Mouse (Mus musculus): Measurements from ENCODE around the gene Arhgap35. TPM values are rescaled to one million over a fixed set of nuclear protein-coding genes. Genes with fewer than 3 reads are reported as not detected.
A peak's percentile ranks its signal among the peaks of the same experiment; 100 is the strongest.

The Arhgap35 gene
- polyA plus RNA-seq, 1 experiment from 2014 or later, result 30.5 TPM

- no peak overlapping the region for H3K4me2 ChIP-seq
- 35% methylated on average over 9 of the region's 9 CpGs for WGBS
- no peaks in the 10 kb centered on the region for H3K9me3 ChIP-seq (ENCODE audit: low read depth, low read length)
- H3K9ac ChIP-seq, result no peak overlapping the region
- no peaks in the 10 kb centered on the region for H3K4me1 ChIP-seq (ENCODE audit: insufficient read depth)
- peak; percentile 35 for TF ChIP-seq CTCF (IDR thresholded peaks at IDR 0.05; ENCODE audit: low read depth)
- no peaks in the 10 kb centered on the region for H3K36me3 ChIP-seq (ENCODE audit: insufficient read depth)
- H3K27me3 ChIP-seq (ENCODE audit: insufficient read depth, low read length), result peaks cover 52% of the 10 kb centered on the region
- DNase-seq, result peak; percentile 67
- no peak overlapping the region for H3K27ac ChIP-seq (ENCODE audit: low read depth)
- no peak overlapping the region for H3K4me3 ChIP-seq (ENCODE audit: low read depth, low read length)
- ATAC-seq (ENCODE audit: insufficient read depth), result no peak
Observed at GRCm38 (mm10) chr7:16471549-16471948, 143.2 kb downstream of the Arhgap35 start.

DNA sequence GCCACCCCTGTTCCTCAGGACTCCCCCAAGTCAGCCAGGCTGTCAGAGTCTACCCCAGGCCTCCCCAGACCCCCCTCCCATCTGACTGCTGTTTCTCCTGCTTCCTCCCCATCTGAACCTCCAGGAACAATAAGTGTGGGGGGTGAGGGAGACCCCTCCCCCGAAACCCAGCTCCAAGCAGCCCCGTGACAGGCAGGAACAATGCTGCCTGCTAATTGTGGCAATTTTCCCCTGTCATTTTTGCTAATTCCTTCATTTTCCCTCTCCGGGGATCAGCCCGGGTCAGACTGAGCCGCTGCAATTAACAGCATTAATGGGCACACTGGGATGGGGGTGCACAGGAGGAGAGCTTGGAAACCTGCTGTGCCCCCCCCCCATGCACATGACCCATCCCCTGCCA is 146.7 kb downstream of the Arhgap35 start:
- Histone ChIP-seq H3K4me3 (ENCODE audit: low read depth, low read length) (no peak overlapping the region), H3K27me3 (ENCODE audit: insufficient read depth, low read length) (peaks cover 18% of the 10 kb centered on the region), H3K36me3 (ENCODE audit: insufficient read depth) (no peaks in the 10 kb centered on the region), H3K9ac (no peak overlapping the region), H3K9me3 (ENCODE audit: low read depth, low read length) (no peaks in the 10 kb centered on the region), H3K4me1 (ENCODE audit: insufficient read depth) (no peaks in the 10 kb centered on the region), H3K27ac (ENCODE audit: low read depth) (no peak overlapping the region), H3K4me2 (no peak overlapping the region)
- TF ChIP-seq CTCF (IDR thresholded peaks at IDR 0.05; ENCODE audit: low read depth), result no peak
- DNase-seq, result no peak
- 37% methylated on average over 5 of the region's 5 CpGs for WGBS
- ATAC-seq (ENCODE audit: insufficient read depth), result no peak

- ATAC-seq (ENCODE audit: insufficient read depth) (no peak), DNase-seq (peak; percentile 58)
- no peak overlapping the region for H3K9ac ChIP-seq
- H3K27me3 ChIP-seq (ENCODE audit: insufficient read depth, low read length), result peaks cover 6% of the 10 kb centered on the region
- no peaks in the 10 kb centered on the region for H3K36me3 ChIP-seq (ENCODE audit: insufficient read depth)
- no peak overlapping the region for H3K4me3 ChIP-seq (ENCODE audit: low read depth, low read length)
- no peaks in the 10 kb centered on the region for H3K4me1 ChIP-seq (ENCODE audit: insufficient read depth)
- WGBS, result 71% methylated on average over 4 of the region's 4 CpGs
- H3K27ac ChIP-seq (ENCODE audit: low read depth), result no peak overlapping the region
- TF ChIP-seq CTCF (IDR thresholded peaks at IDR 0.05; ENCODE audit: low read depth), result peak; percentile 54
- H3K9me3 ChIP-seq (ENCODE audit: low read depth, low read length), result no peaks in the 10 kb centered on the region
- H3K4me2 ChIP-seq, result no peak overlapping the region
Observed at GRCm38 (mm10) chr7:16466565-16466964, 148.2 kb downstream of the Arhgap35 start.

- no peaks in the 10 kb centered on the region for H3K36me3 ChIP-seq (ENCODE audit: insufficient read depth)
- no peak for TF ChIP-seq CTCF (IDR thresholded peaks at IDR 0.05; ENCODE audit: low read depth)
- no peak overlapping the region for H3K4me3 ChIP-seq (ENCODE audit: low read depth, low read length)
- ATAC-seq (ENCODE audit: insufficient read depth) (no peak), DNase-seq (no peak)
- no peaks in the 10 kb centered on the region for H3K9me3 ChIP-seq (ENCODE audit: low read depth, low read length)
- no peaks in the 10 kb centered on the region for H3K4me1 ChIP-seq (ENCODE audit: insufficient read depth)
- no peak overlapping the region for H3K27ac ChIP-seq (ENCODE audit: low read depth)
- H3K9ac ChIP-seq, result no peak overlapping the region
- no peak overlapping the region for H3K4me2 ChIP-seq
- H3K27me3 ChIP-seq (ENCODE audit: insufficient read depth, low read length), result 0 out of 2 replicates have a peak, but pooled peaks cover 3% of the 10 kb centered on the region
- 82% methylated on average over 5 of the region's 5 CpGs for WGBS
Observed at GRCm38 (mm10) chr7:16465568-16465967, 149.2 kb downstream of the Arhgap35 start.

- peak; percentile 83 for DNase-seq
- TF ChIP-seq CTCF (IDR thresholded peaks at IDR 0.05; ENCODE audit: low read depth), result peak; percentile 94
- Histone ChIP-seq H3K9ac (no peak overlapping the region), H3K27me3 (ENCODE audit: insufficient read depth, low read length) (0 out of 2 replicates have a peak, but pooled peaks cover 3% of the 10 kb centered on the region), H3K4me2 (no peak overlapping the region), H3K27ac (ENCODE audit: low read depth) (no peak overlapping the region), H3K9me3 (ENCODE audit: low read depth, low read length) (no peaks in the 10 kb centered on the region), H3K4me1 (ENCODE audit: insufficient read depth) (no peaks in the 10 kb centered on the region), H3K4me3 (ENCODE audit: low read depth, low read length) (no peak overlapping the region), H3K36me3 (ENCODE audit: insufficient read depth) (no peaks in the 10 kb centered on the region)
- peak; percentile 45 for ATAC-seq (ENCODE audit: insufficient read depth)
- WGBS, result 8% methylated on average over 8 of the region's 8 CpGs
Observed at GRCm38 (mm10) chr7:16465160-16465559, 149.6 kb downstream of the Arhgap35 start.

GRCm38 (mm10) chr7:16463214-16463613 is 151.6 kb downstream of the Arhgap35 start:
- Histone ChIP-seq H3K4me2 (no peak overlapping the region), H3K4me1 (ENCODE audit: insufficient read depth) (no peaks in the 10 kb centered on the region), H3K27me3 (ENCODE audit: insufficient read depth, low read length) (0 out of 2 replicates have a peak, but pooled peaks cover 3% of the 10 kb centered on the region), H3K27ac (ENCODE audit: low read depth) (no peak overlapping the region), H3K9ac (no peak overlapping the region), H3K9me3 (ENCODE audit: low read depth, low read length) (no peaks in the 10 kb centered on the region), H3K4me3 (ENCODE audit: low read depth, low read length) (no peak overlapping the region), H3K36me3 (ENCODE audit: insufficient read depth) (no peaks in the 10 kb centered on the region)
- peak; percentile 72; the same call in 1 of the 2 replicates for ATAC-seq (ENCODE audit: insufficient read depth)
- peak; percentile 94 for DNase-seq
- TF ChIP-seq CTCF (IDR thresholded peaks at IDR 0.05; ENCODE audit: low read depth), result peak; percentile 97
- 1% methylated on average over 14 of the region's 14 CpGs for WGBS

DNA sequence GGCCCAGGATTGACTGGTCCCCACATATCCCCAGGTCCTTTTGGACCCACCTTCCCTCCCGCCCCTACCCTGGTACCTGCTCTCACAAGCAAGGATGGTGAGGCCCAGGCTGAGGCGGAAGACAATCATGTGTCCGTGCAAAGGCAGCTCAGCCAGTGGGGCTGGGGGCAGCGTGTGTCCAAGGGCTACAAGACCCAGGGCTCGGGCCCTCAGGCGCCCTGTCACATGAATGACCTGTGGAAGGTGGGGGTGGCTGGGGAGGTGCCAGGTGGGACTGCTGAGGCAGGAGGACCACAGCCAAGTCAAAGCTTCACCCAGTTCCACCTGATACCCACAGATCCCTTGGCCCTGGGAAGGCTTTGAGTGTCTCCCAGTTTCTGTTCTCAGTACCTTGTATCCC is 153.1 kb downstream of the Arhgap35 start:
- 76% methylated on average over 6 of the region's 6 CpGs for WGBS
- ATAC-seq (ENCODE audit: insufficient read depth) (no peak), DNase-seq (no peak)
- no peak overlapping the region for H3K4me2 ChIP-seq
- H3K9me3 ChIP-seq (ENCODE audit: low read depth, low read length), result no peaks in the 10 kb centered on the region
- H3K9ac ChIP-seq, result no peak overlapping the region
- H3K4me1 ChIP-seq (ENCODE audit: insufficient read depth), result no peaks in the 10 kb centered on the region
- no peak overlapping the region for H3K4me3 ChIP-seq (ENCODE audit: low read depth, low read length)
- TF ChIP-seq CTCF (IDR thresholded peaks at IDR 0.05; ENCODE audit: low read depth), result no peak
- no peak overlapping the region for H3K27ac ChIP-seq (ENCODE audit: low read depth)
- H3K27me3 ChIP-seq (ENCODE audit: insufficient read depth, low read length), result 0 out of 2 replicates have a peak, but pooled peaks cover 3% of the 10 kb centered on the region
- no peaks in the 10 kb centered on the region for H3K36me3 ChIP-seq (ENCODE audit: insufficient read depth)

GRCm38 (mm10) chr7:16461151-16461550 is 153.6 kb downstream of the Arhgap35 start:
- Histone ChIP-seq H3K9ac (no peak overlapping the region), H3K27ac (ENCODE audit: low read depth) (no peak overlapping the region), H3K36me3 (ENCODE audit: insufficient read depth) (no peaks in the 10 kb centered on the region), H3K4me3 (ENCODE audit: low read depth, low read length) (no peak overlapping the region), H3K9me3 (ENCODE audit: low read depth, low read length) (no peaks in the 10 kb centered on the region), H3K27me3 (ENCODE audit: insufficient read depth, low read length) (0 out of 2 replicates have a peak, but pooled peaks cover 3% of the 10 kb centered on the region), H3K4me1 (ENCODE audit: insufficient read depth) (no peaks in the 10 kb centered on the region), H3K4me2 (no peak overlapping the region)
- WGBS, result 58% methylated on average over 6 of the region's 6 CpGs
- ATAC-seq (ENCODE audit: insufficient read depth) (no peak), DNase-seq (no peak)
- TF ChIP-seq CTCF (IDR thresholded peaks at IDR 0.05; ENCODE audit: low read depth), result no peak
